Mouse (Mus musculus) layer of hippocampus, adult 6 months (tissue): ENCODE results near the gene Prss16. TPM values are rescaled to one million over a fixed set of nuclear protein-coding genes. Genes with fewer than 3 reads are reported as not detected.

ENCODE experiments used
- long read RNA-seq, 2 experiments: library from polyadenylated mRNA; unstranded; transcript quantifications; one replicate each; pipeline ENCODE4 v2.0.0; 2019 to 2020
- microRNA-seq: library from miRNA; unstranded; fragments of <30 nt; microRNA quantifications from one replicate; pipeline ENCODE4 v1.2.0, GENCODE M21; 2020
- polyA plus RNA-seq: library from polyadenylated mRNA; unstranded; fragments of <200 nt; fragmentation: Nextera tagmentation; gene quantifications from 2 replicates; pipeline ENCODE4 v1.2.3, GENCODE M21; 2021

Prss16 gene
- polyA plus RNA-seq = 1.5 TPM in 2 replicates
- long read RNA-seq, experiment 1, partial matches to known transcripts = 2 of 3 reads
- long read RNA-seq, experiment 1, other reads (novel, unspliced or antisense) = 1 of 3 reads
- long read RNA-seq, experiment 2, partial matches to known transcripts = 0 of 1 reads
- long read RNA-seq, experiment 2, other reads (novel, unspliced or antisense) = 1 of 1 reads

GRCm38 (mm10) chr13:22009642-22010041 lies at the start of gene Prss16:
Gene Prss16, minus strand, starts transcription at chr13:22009742.

GRCm38 (mm10) chr13:22042568-22043502 lies 33.3 kb upstream of the Prss16 start, which contains the start of the genes Hist1h2ag and Hist1h2bj:
Gene Hist1h2ag, minus strand, starts transcription at chr13:22042944.
Gene Hist1h2bj, plus strand, starts transcription at chr13:22043214.

GRCm38 (mm10) chr13:22041142-22041536 lies 31.6 kb upstream of the Prss16 start, which contains the start of gene Hist1h4i:
Gene Hist1h4i, minus strand, starts transcription at chr13:22041362.

GRCm38 (mm10) chr13:22035267-22036148 lies 26.0 kb upstream of the Prss16 start, which contains the start of the genes Hist1h2ah and Hist1h2bk:
Gene Hist1h2ah, minus strand, starts transcription at chr13:22035568.
Gene Hist1h2bk, plus strand, starts transcription at chr13:22035870.

GRCm38 (mm10) chr13:21980981-21981802 lies 28.4 kb downstream of the Prss16 start, which contains the start of gene Pom121l2:
Gene Pom121l2, plus strand, starts transcription at chr13:21981194.

Small RNAs within 50 kb of the gene (microRNA-seq; reads per million reads assigned to microRNA genes)
- gene Gm44390 (not detected), gene Gm44486 (not detected)

Other genes starting within 250 kb of the Prss16 start
- gene Hist1h1b, start 229.1 kb downstream of the Prss16 start, polyA plus RNA-seq = 0.41 and 1.0 TPM in 2 replicates
- gene Hist1h3i, start 226.4 kb downstream of the Prss16 start, polyA plus RNA-seq = 1.8 and 4.4 TPM in 2 replicates
- gene Hist1h2an, start 222.5 kb downstream of the Prss16 start, polyA plus RNA-seq = not detected in 2 replicates
- not detected in 2 replicates for gene Hist1h2bp, start 222.3 kb downstream of the Prss16 start, polyA plus RNA-seq
- gene Hist1h2bq, start 199.5 kb downstream of the Prss16 start, polyA plus RNA-seq = 1.3 and 1.5 TPM in 2 replicates
- not detected in 2 replicates for gene Hist1h2ao, start 199.3 kb downstream of the Prss16 start, polyA plus RNA-seq
- 3.4 and 7.0 TPM in 2 replicates for gene Hist1h4m, start 198.0 kb downstream of the Prss16 start, polyA plus RNA-seq
- 2.8 and 2.9 TPM in 2 replicates for gene Hist1h4n, start 177.5 kb downstream of the Prss16 start, polyA plus RNA-seq
- gene Hist1h2ap, start 176.2 kb downstream of the Prss16 start, polyA plus RNA-seq = 64.1 and 77.9 TPM in 2 replicates
- gene Hist1h2br, start 176.0 kb downstream of the Prss16 start, polyA plus RNA-seq = 1.2 TPM in 1 of 2 replicates, not detected in the other
- 0.98 and 1.5 TPM in 2 replicates for gene Zfp184, start 64.6 kb downstream of the Prss16 start, polyA plus RNA-seq
- 0.09 TPM in 1 of 2 replicates, not detected in the other for gene Pom121l2, start 28.5 kb downstream of the Prss16 start, polyA plus RNA-seq
- gene Hist1h2ah, start 25.8 kb upstream of the Prss16 start, polyA plus RNA-seq = not detected in 2 replicates
- gene Hist1h2bk, start 26.1 kb upstream of the Prss16 start, polyA plus RNA-seq = 0.39 and 0.97 TPM in 2 replicates
- gene Hist1h4i, start 31.6 kb upstream of the Prss16 start, polyA plus RNA-seq = 7.9 and 15.8 TPM in 2 replicates
- 0.65 TPM in 1 of 2 replicates, not detected in the other for gene Hist1h2ag, start 33.2 kb upstream of the Prss16 start, polyA plus RNA-seq
- gene Hist1h2bj, start 33.5 kb upstream of the Prss16 start, polyA plus RNA-seq = 1.7 TPM in 1 of 2 replicates, not detected in the other
- gene Vmn1r188, start 74.7 kb upstream of the Prss16 start, polyA plus RNA-seq = not detected in 2 replicates
- gene Vmn1r189, start 96.1 kb upstream of the Prss16 start, polyA plus RNA-seq = not detected in 2 replicates
- not detected in 2 replicates for gene Vmn1r191, start 174.2 kb upstream of the Prss16 start, polyA plus RNA-seq
- gene Vmn1r192, start 181.4 kb upstream of the Prss16 start, polyA plus RNA-seq = not detected in 2 replicates
- gene Vmn1r193, start 213.4 kb upstream of the Prss16 start, polyA plus RNA-seq = not detected in 2 replicates
- not detected in 2 replicates for gene Vmn1r194, start 234.5 kb upstream of the Prss16 start, polyA plus RNA-seq